Mouse (Mus musculus): Measurements from ENCODE around the gene 1700001O22Rik. TPM values are rescaled to one million over a fixed set of nuclear protein-coding genes. Genes with fewer than 3 reads are reported as not detected.

Gene 1700001O22Rik
- polyA plus RNA-seq, 1 experiment: 2.2 TPM

DNA sequence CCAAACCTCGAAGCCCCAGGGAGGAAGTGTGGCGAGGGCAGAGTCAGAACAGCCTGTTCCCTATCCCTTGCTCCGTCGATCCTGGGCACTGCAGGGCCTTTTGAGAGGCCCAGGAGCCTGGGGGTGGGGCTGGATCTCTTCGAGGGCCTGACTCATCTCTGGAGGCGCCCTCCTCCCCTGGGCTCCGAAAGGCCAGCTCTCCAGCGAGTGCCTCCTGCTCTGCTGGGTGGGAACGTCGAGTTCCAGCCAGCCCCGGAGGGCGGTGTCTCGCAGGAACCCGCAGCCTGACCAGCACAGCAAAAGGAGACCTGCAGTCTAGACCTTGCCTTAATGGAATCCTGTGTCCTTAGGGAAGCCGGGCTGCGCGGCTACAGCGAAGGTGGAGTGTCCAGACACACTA lies 50.2 kb downstream of the 1700001O22Rik start:
- Histone ChIP-seq H3K9me3 (replicated peaks; ENCODE audit: control insufficient read depth, insufficient read depth, low read length, poor library complexity, severe bottlenecking) (0 out of 2 replicates have a peak, but pooled peaks cover 4% of the 10 kb centered on the region), H3K27me3 (ENCODE audit: control insufficient read depth, insufficient read depth, low read length, poor library complexity, severe bottlenecking) (no peaks in the 10 kb centered on the region), H3K27ac (ENCODE audit: insufficient read depth, low read length) (no peak overlapping the region), H3K4me1 (ENCODE audit: control insufficient read depth, insufficient read depth, low read length) (peaks cover 12% of the 10 kb centered on the region), H3K36me3 (ENCODE audit: control insufficient read depth, insufficient read depth, low read length, poor library complexity, severe bottlenecking) (no peaks in the 10 kb centered on the region), H3K4me3 (ENCODE audit: low read depth, low read length) (no peak overlapping the region), H3K9ac (ENCODE audit: low read depth, poor library complexity, severe bottlenecking) (peak overlapping the region; percentile 24; the same call in 1 of the 2 replicates)
- TF ChIP-seq POLR2A (IDR thresholded peaks at IDR 0.05; ENCODE audit: insufficient read depth, low read length) (no peak), EP300 (IDR thresholded peaks at IDR 0.05; ENCODE audit: insufficient read depth, low read depth, low read length) (no peak), CTCF (IDR thresholded peaks at IDR 0.05; ENCODE audit: low read depth, low read length) (no peak)

DNA sequence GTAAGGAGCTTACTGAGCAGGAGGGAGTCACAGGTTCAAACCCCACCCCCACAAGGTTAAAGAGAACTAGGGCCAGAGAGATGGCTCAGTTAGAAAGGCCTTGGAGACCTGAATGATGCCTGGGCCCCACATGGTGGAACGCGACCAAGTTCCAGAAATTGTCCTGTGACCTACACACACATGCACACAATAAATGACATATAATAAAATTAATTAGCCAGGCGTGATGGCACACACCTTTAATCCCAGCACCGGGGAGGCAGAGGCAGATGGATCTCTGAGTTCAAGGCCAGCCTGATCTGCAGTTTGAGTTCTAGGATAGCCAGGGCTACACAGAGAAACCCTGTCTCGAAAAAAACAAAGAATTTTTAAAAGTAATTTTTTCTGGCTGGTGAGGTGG lies 51.0 kb downstream of the 1700001O22Rik start:
- Histone ChIP-seq H3K27ac (ENCODE audit: insufficient read depth, low read length) (no peak overlapping the region), H3K4me1 (ENCODE audit: control insufficient read depth, insufficient read depth, low read length) (peaks cover 12% of the 10 kb centered on the region), H3K4me3 (ENCODE audit: low read depth, low read length) (no peak overlapping the region), H3K9ac (ENCODE audit: low read depth, poor library complexity, severe bottlenecking) (no peak overlapping the region), H3K36me3 (ENCODE audit: control insufficient read depth, insufficient read depth, low read length, poor library complexity, severe bottlenecking) (no peaks in the 10 kb centered on the region), H3K9me3 (replicated peaks; ENCODE audit: control insufficient read depth, insufficient read depth, low read length, poor library complexity, severe bottlenecking) (0 out of 2 replicates have a peak, but pooled peaks cover 4% of the 10 kb centered on the region), H3K27me3 (ENCODE audit: control insufficient read depth, insufficient read depth, low read length, poor library complexity, severe bottlenecking) (no peaks in the 10 kb centered on the region)
- TF ChIP-seq CTCF (IDR thresholded peaks at IDR 0.05; ENCODE audit: low read depth, low read length) (no peak), EP300 (IDR thresholded peaks at IDR 0.05; ENCODE audit: insufficient read depth, low read depth, low read length) (no peak), POLR2A (IDR thresholded peaks at IDR 0.05; ENCODE audit: insufficient read depth, low read length) (no peak)

DNA sequence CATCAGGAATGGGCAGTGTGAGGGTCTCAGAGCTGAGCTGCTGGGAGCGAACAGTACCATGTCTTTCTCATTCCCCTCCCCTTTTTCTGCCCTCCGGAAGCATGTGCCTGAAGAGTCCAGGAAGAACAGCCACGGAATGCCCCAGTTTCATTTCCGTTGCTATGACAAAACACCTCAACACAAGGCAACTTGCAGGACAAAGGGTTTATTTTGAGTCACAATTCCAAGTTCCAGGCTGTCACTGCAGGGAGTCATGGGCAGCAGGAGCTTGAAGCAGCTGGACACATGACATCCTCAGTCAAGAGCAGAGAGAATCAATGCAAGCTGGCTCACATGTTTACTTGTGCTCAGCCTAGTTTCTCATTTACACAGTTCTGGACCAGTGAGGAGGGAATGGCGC lies 53.4 kb downstream of the 1700001O22Rik start:
- Histone ChIP-seq H3K27me3 (ENCODE audit: control insufficient read depth, insufficient read depth, low read length, poor library complexity, severe bottlenecking) (no peaks in the 10 kb centered on the region), H3K4me3 (ENCODE audit: low read depth, low read length) (no peak overlapping the region), H3K4me1 (ENCODE audit: control insufficient read depth, insufficient read depth, low read length) (peaks cover 6% of the 10 kb centered on the region), H3K27ac (ENCODE audit: insufficient read depth, low read length) (no peak overlapping the region), H3K9ac (ENCODE audit: low read depth, poor library complexity, severe bottlenecking) (no peak overlapping the region), H3K9me3 (replicated peaks; ENCODE audit: control insufficient read depth, insufficient read depth, low read length, poor library complexity, severe bottlenecking) (no peaks in the 10 kb centered on the region), H3K36me3 (ENCODE audit: control insufficient read depth, insufficient read depth, low read length, poor library complexity, severe bottlenecking) (no peaks in the 10 kb centered on the region)
- TF ChIP-seq EP300 (IDR thresholded peaks at IDR 0.05; ENCODE audit: insufficient read depth, low read depth, low read length): 0 out of 2 replicates have a peak, but pooled peaks have one; percentile 30
- no peak for TF ChIP-seq CTCF (IDR thresholded peaks at IDR 0.05; ENCODE audit: low read depth, low read length)
- TF ChIP-seq POLR2A (IDR thresholded peaks at IDR 0.05; ENCODE audit: insufficient read depth, low read length): no peak

DNA sequence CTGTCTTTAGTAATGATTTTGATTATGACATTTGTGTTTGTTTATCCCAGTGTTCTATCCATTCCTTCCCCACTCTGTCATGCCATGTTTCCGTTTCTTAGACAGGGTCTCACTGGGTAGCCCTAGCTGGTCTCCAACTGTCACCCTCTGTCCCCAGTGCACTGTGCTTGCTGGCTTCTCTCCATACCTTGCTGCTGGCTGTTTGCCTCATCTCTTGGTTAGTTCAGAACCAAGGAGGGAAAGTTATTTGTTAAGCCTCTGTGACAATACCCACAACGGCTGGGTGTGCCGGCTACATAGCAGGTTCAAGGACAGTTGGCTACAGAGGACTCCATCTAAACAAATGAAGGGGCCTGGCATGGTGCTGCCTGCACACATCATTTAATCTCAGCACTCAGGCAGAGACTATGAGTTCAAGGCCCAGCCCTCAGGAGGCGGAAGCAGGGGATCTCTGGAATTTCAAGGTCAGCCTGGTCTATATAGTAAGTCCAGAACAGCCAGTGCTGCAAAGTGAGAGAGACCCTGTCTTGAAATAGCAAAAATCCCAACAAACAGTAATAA lies 55.8 kb downstream of the 1700001O22Rik start:
- H3K36me3 ChIP-seq (ENCODE audit: control insufficient read depth, insufficient read depth, low read length, poor library complexity, severe bottlenecking): no peaks in the 10 kb centered on the region
- H3K9ac ChIP-seq (ENCODE audit: low read depth, poor library complexity, severe bottlenecking): no peak overlapping the region
- H3K4me3 ChIP-seq (ENCODE audit: low read depth, low read length): no peak overlapping the region
- no peaks in the 10 kb centered on the region for H3K27me3 ChIP-seq (ENCODE audit: control insufficient read depth, insufficient read depth, low read length, poor library complexity, severe bottlenecking)
- peak overlapping the region; percentile 1; the same call in 1 of the 2 replicates for H3K27ac ChIP-seq (ENCODE audit: insufficient read depth, low read length)
- TF ChIP-seq CTCF (IDR thresholded peaks at IDR 0.05; ENCODE audit: low read depth, low read length): no peak
- TF ChIP-seq POLR2A (IDR thresholded peaks at IDR 0.05; ENCODE audit: insufficient read depth, low read length): no peak
- TF ChIP-seq EP300 (IDR thresholded peaks at IDR 0.05; ENCODE audit: insufficient read depth, low read depth, low read length): no peak
- peaks cover 11% of the 10 kb centered on the region for H3K4me1 ChIP-seq (ENCODE audit: control insufficient read depth, insufficient read depth, low read length)
- H3K9me3 ChIP-seq (replicated peaks; ENCODE audit: control insufficient read depth, insufficient read depth, low read length, poor library complexity, severe bottlenecking): no peaks in the 10 kb centered on the region

Other genes with a start within 250 kb of the 1700001O22Rik start
- 0.94 TPM in 1 of 2 replicates, not detected in the other for gene Cstad, start 208.6 kb downstream of the 1700001O22Rik start, polyA plus RNA-seq (2011; ENCODE audit: insufficient read depth, insufficient read length, low read depth, missing spikeins)
- gene Ntmt1, start 4.2 kb upstream of the 1700001O22Rik start, polyA plus RNA-seq (2011; ENCODE audit: insufficient read depth, insufficient read length, low read depth, missing spikeins): 42.6 and 46.3 TPM in 2 replicates
- 18.4 and 19.9 TPM in 2 replicates for gene Asb6, start 26.7 kb upstream of the 1700001O22Rik start, polyA plus RNA-seq (2011; ENCODE audit: insufficient read depth, insufficient read length, low read depth, missing spikeins)
- 6.5 and 6.9 TPM in 2 replicates for gene Prrx2, start 31.3 kb upstream of the 1700001O22Rik start, polyA plus RNA-seq (2011; ENCODE audit: insufficient read depth, insufficient read length, low read depth, missing spikeins)
- 8.7 and 9.4 TPM in 2 replicates for gene Ptges, start 126.2 kb upstream of the 1700001O22Rik start, polyA plus RNA-seq (2011; ENCODE audit: insufficient read depth, insufficient read length, low read depth, missing spikeins)
- gene Tor1b, start 149.3 kb upstream of the 1700001O22Rik start, polyA plus RNA-seq (2011; ENCODE audit: insufficient read depth, insufficient read length, low read depth, missing spikeins): 21.7 and 22.3 TPM in 2 replicates
- gene Tor1a, start 164.3 kb upstream of the 1700001O22Rik start, polyA plus RNA-seq (2011; ENCODE audit: insufficient read depth, insufficient read length, low read depth, missing spikeins): 27.5 and 31.0 TPM in 2 replicates
- gene BC005624, start 178.5 kb upstream of the 1700001O22Rik start, polyA plus RNA-seq (2011; ENCODE audit: insufficient read depth, insufficient read length, low read depth, missing spikeins): 30.9 and 43.6 TPM in 2 replicates
- gene Usp20, start 178.6 kb upstream of the 1700001O22Rik start, polyA plus RNA-seq (2011; ENCODE audit: insufficient read depth, insufficient read length, low read depth, missing spikeins): 7.2 and 10.5 TPM in 2 replicates